Mouse (Mus musculus): ENCODE results near the gene Gm5244.

GRCm38 (mm10) chr19:12830823-12831430 lies 15.6 kb upstream of the Gm5244 start:
- TF ChIP-seq MYOD1 (IDR thresholded peaks at IDR 0.05; ENCODE audit: control insufficient read depth in 1 of 3, insufficient read length in 2 of 3, low read depth in 2 of 3) (no peak), TCF12 (IDR thresholded peaks at IDR 0.05; ENCODE audit: insufficient read depth, poor library complexity, severe bottlenecking) (no peak), USF1 (IDR thresholded peaks at IDR 0.05; ENCODE audit: low read depth) (no peak), MAX (IDR thresholded peaks at IDR 0.05; ENCODE audit: low read depth) (no peak), POLR2A (IDR thresholded peaks at IDR 0.05; ENCODE audit: insufficient read length, low read depth) (no peak), CEBPB (IDR thresholded peaks at IDR 0.05; ENCODE audit: insufficient read depth, poor library complexity, severe bottlenecking) (no peak), E2F4 (IDR thresholded peaks at IDR 0.05; ENCODE audit: insufficient read depth) (no peak), MYOG (IDR thresholded peaks at IDR 0.05; ENCODE audit: control insufficient read depth in 1 of 3, insufficient read depth in 1 of 3, insufficient read length in 2 of 3, low read depth in 2 of 3) (no peak), POLR2AphosphoS2 (IDR thresholded peaks at IDR 0.05; ENCODE audit: insufficient read length, low read depth) (no peak), SRF (IDR thresholded peaks at IDR 0.05; ENCODE audit: control insufficient read depth, insufficient read length, low read depth) (no peak), TCF3 (IDR thresholded peaks at IDR 0.05; ENCODE audit: insufficient read length, low read depth) (no peak), REST (IDR thresholded peaks at IDR 0.05; ENCODE audit: insufficient read depth, insufficient read length) (no peak)
